Mouse (Mus musculus) kidney, embryonic 16.5 days (tissue): ENCODE measurements at regions not wholly inside any gene's neighbourhood (a gene's known extent, or its start where the extent isn't known, plus 50 kb on each side); places are given as distances from the start of the nearest gene placed in this dataset.

Source experiments
- ATAC-seq: fragments of 200-750 bp; cut with Nextera tagmentation; 2 replicates; pipeline ENCODE4 v1.8.0; 2017; ENCODE audit warnings: moderate TSS enrichment; ENCODE audit not compliant: low FRiP score, low TSS enrichment
- H3K27ac ChIP-seq: fragments of 300-500 bp; sonication (generic); 2 replicates; pipeline ENCODE4 v1.5.1; 2014; ENCODE audit warnings: low read length
- H3K27me3 ChIP-seq: fragments of 300-500 bp; sonication (generic); 2 replicates; pipeline ENCODE4 v1.6.1; 2014; ENCODE audit warnings: low read length, control low read depth, mixed read lengths; ENCODE audit not compliant: insufficient read depth
- H3K36me3 ChIP-seq: fragments of 300-500 bp; sonication (generic); 2 replicates; pipeline ENCODE4 v1.6.1; 2014; ENCODE audit warnings: low read length, control low read depth, mixed read lengths; ENCODE audit not compliant: insufficient read depth
- H3K4me1 ChIP-seq: fragments of 300-500 bp; sonication (generic); 2 replicates; pipeline ENCODE4 v1.6.1; 2014; ENCODE audit warnings: low read length, control low read depth, mixed read lengths; ENCODE audit not compliant: insufficient read depth
- H3K4me2 ChIP-seq: fragments of 300-500 bp; sonication (generic); replicated peaks from 2 replicates; pipeline ENCODE4 v1.6.1; 2014; ENCODE audit warnings: low read depth, low read length
- H3K4me3 ChIP-seq: fragments of 300-500 bp; sonication (generic); 2 replicates; pipeline ENCODE4 v1.5.1; 2014; ENCODE audit warnings: mild to moderate bottlenecking, low read length
- H3K9ac ChIP-seq: fragments of 300-500 bp; sonication (generic); replicated peaks from 2 replicates; pipeline ENCODE4 v1.6.1; 2014; ENCODE audit warnings: low read length
- H3K9me3 ChIP-seq: fragments of 300-500 bp; sonication (generic); 2 replicates; pipeline ENCODE4 v1.6.1; 2016; ENCODE audit warnings: low read length, control low read depth
- WGBS: fragments of 180-500 bp; shearing (Covaris S2); extraction: QIAGEN DNeasy Blood & Tissue Kit; methylation state at CpG from one replicate; pipeline ENCODE4 v1.1.7; 2014; 5-methylcytosine and 5-hydroxymethylcytosine counted together

DNA sequence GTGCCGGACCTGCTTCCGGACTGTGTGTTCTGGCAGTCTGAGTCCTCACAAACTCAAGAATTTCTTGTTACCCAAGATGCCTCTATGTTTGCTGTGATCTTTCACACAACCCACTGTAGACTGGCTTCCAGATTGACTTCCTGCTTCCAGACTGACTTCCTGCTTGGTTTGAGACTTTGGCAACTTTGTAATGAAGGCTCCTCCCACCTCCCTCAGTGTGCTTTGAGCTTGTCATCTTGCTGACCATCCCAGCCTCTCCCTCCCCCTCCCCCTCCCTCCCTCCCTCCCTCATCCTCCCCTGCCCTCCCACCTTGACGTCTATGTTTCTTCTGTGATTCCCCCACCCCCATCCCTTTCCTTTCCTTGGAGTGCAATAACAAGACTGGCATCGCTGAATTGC lies 51.7 kb upstream of the Shb start:
- no peak overlapping the region for H3K4me2 ChIP-seq
- peaks cover 36% of the 10 kb centered on the region for H3K4me1 ChIP-seq
- H3K9ac ChIP-seq, result no peak overlapping the region
- H3K27ac ChIP-seq, result 0 out of 2 replicates have a peak overlapping the region, but pooled peaks have one; percentile 12
- WGBS, result 34% methylated on average over 4 of the region's 4 CpGs
- no peak overlapping the region for H3K4me3 ChIP-seq
- no peak for ATAC-seq
- H3K36me3 ChIP-seq, result no peaks in the 10 kb centered on the region
- no peaks in the 10 kb centered on the region for H3K9me3 ChIP-seq
- H3K27me3 ChIP-seq, result no peaks in the 10 kb centered on the region

DNA sequence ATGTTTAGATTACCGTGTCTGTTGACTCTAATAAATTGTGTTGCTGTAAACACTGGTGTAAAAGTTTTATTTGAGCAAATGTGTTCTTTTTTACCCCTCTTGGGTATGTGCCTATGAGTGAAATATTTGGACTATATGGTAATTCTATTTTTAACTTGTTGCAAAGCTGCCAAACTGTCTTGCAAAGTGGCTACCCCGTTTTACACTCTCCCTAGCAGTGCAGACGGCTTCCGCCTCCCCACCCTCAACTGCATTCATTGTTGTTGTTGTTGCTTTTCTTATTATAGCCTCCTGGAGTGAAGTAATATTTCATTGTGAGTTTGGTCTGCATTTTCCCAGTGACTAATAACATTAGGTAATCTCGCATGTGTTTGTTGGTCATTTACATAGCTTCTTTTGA lies 50.2 kb upstream of the Shb start:
- Histone ChIP-seq H3K9me3 (no peaks in the 10 kb centered on the region), H3K4me3 (no peak overlapping the region), H3K27ac (no peak overlapping the region), H3K9ac (no peak overlapping the region), H3K36me3 (no peaks in the 10 kb centered on the region), H3K4me1 (peaks cover 46% of the 10 kb centered on the region), H3K4me2 (no peak overlapping the region), H3K27me3 (no peaks in the 10 kb centered on the region)
- no peak for ATAC-seq
- 62% methylated on average over 5 of the region's 5 CpGs for WGBS
